Mouse (Mus musculus) CH12.LX (cell line): ENCODE results near the gene H2-Aa. TPM values are rescaled to one million over a fixed set of nuclear protein-coding genes. Genes with fewer than 3 reads are reported as not detected.

Experiments used
- DNase-seq: peaks from one replicate; pipeline ENCODE4 v3.0.0-alpha.2; 2013; ENCODE audit errors: extremely low read depth
- H3K27ac ChIP-seq: 2 replicates; pipeline ENCODE4 v1.5.1; 2012; ENCODE audit warnings: low read depth, mild to moderate bottlenecking, control low read depth, moderate library complexity; ENCODE audit not compliant: insufficient read depth
- H3K27me3 ChIP-seq: replicated peaks from 2 replicates; pipeline ENCODE3; 2012; ENCODE audit warnings: inconsistent platforms
- H3K36me3 ChIP-seq, 2 experiments: replicated peaks in 1 of 2; 2 replicates each; pipeline versions ENCODE3 to v1.6.1; 2012; ENCODE audit warnings: inconsistent platforms in 1 of 2, low read length in 1 of 2, mild to moderate bottlenecking in 1 of 2, mixed read lengths in 1 of 2, moderate library complexity in 1 of 2; ENCODE audit not compliant: control insufficient read depth in 1 of 2, insufficient read depth in 1 of 2
- H3K4me1 ChIP-seq, 2 experiments: 2 replicates each; pipeline ENCODE4 v1.6.1; 2012; ENCODE audit warnings: inconsistent platforms in 1 of 2, moderate library complexity in 1 of 2; ENCODE audit not compliant: insufficient read depth in 2 of 2, control insufficient read depth in 1 of 2
- H3K4me2 ChIP-seq: 2 replicates; pipeline ENCODE4 v1.6.1; 2012; ENCODE audit warnings: low read depth, mild to moderate bottlenecking, control low read depth; ENCODE audit not compliant: poor library complexity, insufficient read depth, severe bottlenecking
- H3K4me3 ChIP-seq, 3 experiments: fragments of 150-350 bp in 1 of 3; sonication (generic) in 1 of 3; replicated peaks in 1 of 3; 2 replicates each; pipeline versions ENCODE3 to v1.5.1; 2011 to 2012; ENCODE audit warnings: low read depth in 2 of 3, low read length in 2 of 3, mild to moderate bottlenecking in 2 of 3, moderate library complexity in 2 of 3, control low read depth in 1 of 3, improper control_type of control experiment in 1 of 3, inconsistent platforms in 1 of 3, mixed read lengths in 1 of 3; ENCODE audit not compliant: poor library complexity in 1 of 3
- H3K79me2 ChIP-seq: replicated peaks from 2 replicates; pipeline ENCODE4 v1.6.1; 2012; ENCODE audit warnings: mild to moderate bottlenecking, moderate library complexity; ENCODE audit not compliant: control insufficient read depth, poor library complexity, insufficient read depth, severe bottlenecking; ENCODE audit errors: extremely low read depth
- H3K9ac ChIP-seq: 2 replicates; pipeline ENCODE4 v1.6.1; 2012; ENCODE audit warnings: low read depth, mild to moderate bottlenecking, control low read depth, moderate library complexity; ENCODE audit not compliant: insufficient read depth
- H3K9me3 ChIP-seq: replicated peaks from 2 replicates; pipeline ENCODE3; 2012; ENCODE audit warnings: low read length, inconsistent platforms, mixed read lengths
- BHLHE40 ChIP-seq: IDR thresholded peaks from 2 replicates; pipeline ENCODE4 v1.6.1; 2011; ENCODE audit warnings: mild to moderate bottlenecking, low read depth, low read length, improper control_type of control experiment
- CHD1 ChIP-seq: IDR thresholded peaks from 2 replicates; pipeline ENCODE4 v1.6.1; 2012; ENCODE audit warnings: low read depth, low read length, improper control_type of control experiment, inconsistent platforms
- CHD2 ChIP-seq: IDR thresholded peaks from 2 replicates; pipeline ENCODE4 v1.6.1; 2011; ENCODE audit warnings: low read length, improper control_type of control experiment
- ELF1 ChIP-seq: IDR thresholded peaks from 2 replicates; pipeline ENCODE4 v1.6.1; 2014; ENCODE audit warnings: low read depth, mild to moderate bottlenecking, inconsistent platforms, low read length, improper control_type of control experiment
- EP300 ChIP-seq: IDR thresholded peaks from 2 replicates; pipeline ENCODE4 v1.6.1; 2011; ENCODE audit warnings: low read length, improper control_type of control experiment
- ETS1 ChIP-seq: conservative IDR thresholded peaks from 2 replicates; pipeline ENCODE4 v1.6.1; 2012; ENCODE audit warnings: low read depth, mild to moderate bottlenecking, inconsistent platforms, low read length, improper control_type of control experiment, moderate library complexity
- GABPA ChIP-seq: IDR thresholded peaks from 2 replicates; pipeline ENCODE4 v1.6.1; 2012; ENCODE audit warnings: low read depth, low read length, improper control_type of control experiment, inconsistent platforms; ENCODE audit not compliant: insufficient replicate concordance
- IRF4 ChIP-seq: IDR thresholded peaks from 2 replicates; pipeline ENCODE4 v1.6.1; 2014; ENCODE audit warnings: low read depth, mild to moderate bottlenecking, inconsistent platforms, low read length, improper control_type of control experiment
- JUN ChIP-seq: IDR thresholded peaks from 2 replicates; pipeline ENCODE4 v1.6.1; 2011; ENCODE audit warnings: low read depth, mild to moderate bottlenecking, low read length, improper control_type of control experiment, moderate library complexity; ENCODE audit not compliant: insufficient read depth
- JUND ChIP-seq: conservative IDR thresholded peaks from 2 replicates; pipeline ENCODE4 v1.6.1; 2011; ENCODE audit warnings: low read depth, low read length, improper control_type of control experiment
- MAX ChIP-seq: IDR thresholded peaks from 2 replicates; pipeline ENCODE4 v1.6.1; 2011; ENCODE audit warnings: low read length, improper control_type of control experiment
- MAZ ChIP-seq: IDR thresholded peaks from 2 replicates; pipeline ENCODE4 v1.6.1; 2012; ENCODE audit warnings: low read depth, mild to moderate bottlenecking, inconsistent platforms, low read length, improper control_type of control experiment, moderate library complexity
- MEF2A ChIP-seq: IDR thresholded peaks from 2 replicates; pipeline ENCODE4 v1.6.1; 2014; ENCODE audit warnings: low read depth, mild to moderate bottlenecking, inconsistent platforms, low read length, improper control_type of control experiment, borderline replicate concordance
- MXI1 ChIP-seq: IDR thresholded peaks from 2 replicates; pipeline ENCODE4 v1.6.1; 2011; ENCODE audit warnings: mild to moderate bottlenecking, low read depth, low read length, improper control_type of control experiment
- MYC ChIP-seq: IDR thresholded peaks from 2 replicates; pipeline ENCODE4 v1.6.1; 2011; ENCODE audit warnings: low read depth, mild to moderate bottlenecking, improper control_type of control experiment, low read length
- NELFE ChIP-seq: IDR thresholded peaks from 2 replicates; pipeline ENCODE4 v1.6.1; 2011; ENCODE audit warnings: low read depth, low read length, improper control_type of control experiment
- NRF1 ChIP-seq: IDR thresholded peaks from 2 replicates; pipeline ENCODE4 v1.6.1; 2014; ENCODE audit warnings: low read depth, mild to moderate bottlenecking, inconsistent platforms, low read length, improper control_type of control experiment, moderate library complexity
- POLR2A ChIP-seq: IDR thresholded peaks from 2 replicates; pipeline ENCODE4 v1.6.1; 2011; ENCODE audit warnings: low read depth, mild to moderate bottlenecking, improper control_type of control experiment, low read length
- POLR2AphosphoS2 ChIP-seq: IDR thresholded peaks from 2 replicates; pipeline ENCODE4 v1.6.1; 2011; ENCODE audit warnings: low read depth, low read length, improper control_type of control experiment
- RAD21 ChIP-seq: IDR thresholded peaks from 2 replicates; pipeline ENCODE4 v1.6.1; 2011; ENCODE audit warnings: low read depth, mild to moderate bottlenecking, low read length, improper control_type of control experiment, moderate library complexity
- RCOR1 ChIP-seq: conservative IDR thresholded peaks from 2 replicates; pipeline ENCODE4 v1.6.1; 2012; ENCODE audit warnings: low read depth, mild to moderate bottlenecking, inconsistent platforms, low read length, improper control_type of control experiment
- TBP ChIP-seq: conservative IDR thresholded peaks from 2 replicates; pipeline ENCODE4 v1.6.1; 2011; ENCODE audit warnings: low read depth, low read length, improper control_type of control experiment
- TCF12 ChIP-seq: IDR thresholded peaks from 2 replicates; pipeline ENCODE4 v1.6.1; 2014; ENCODE audit warnings: low read depth, mild to moderate bottlenecking, inconsistent platforms, low read length, improper control_type of control experiment
- USF1 ChIP-seq: IDR thresholded peaks from 2 replicates; pipeline ENCODE4 v1.6.1; 2014; ENCODE audit warnings: low read depth, mild to moderate bottlenecking, inconsistent platforms, low read length, improper control_type of control experiment
- ZKSCAN1 ChIP-seq: IDR thresholded peaks from 2 replicates; pipeline ENCODE4 v1.6.1; 2012; ENCODE audit warnings: low read depth, inconsistent platforms, low read length, improper control_type of control experiment, borderline replicate concordance
- dilution Hi-C: fragments of 300-500 bp; cut with MboI; formaldehyde crosslinking; loops from 2 replicates; pipeline ENCODE4 v1.14.3; 2020; ENCODE audit warnings: low sequenced_read_pairs; ENCODE audit not compliant: extremely low pct_unique_long_range_greater_than_20kb, extremely low pct_ligation_motif_present
- in situ Hi-C: fragments of 300-500 bp; cut with MboI; formaldehyde crosslinking; loops from 3 replicates; pipeline ENCODE4 v1.14.3; 2019; ENCODE audit warnings: low sequenced_read_pairs, low pct_ligation_motif_present, low pct_unique_long_range_greater_than_20kb, mixed read lengths
- polyA plus RNA-seq: library from polyadenylated mRNA; unstranded; fragments of >175 nt; gene quantifications from 2 replicates; pipeline ENCODE4 v1.2.1, GENCODE M21; 2012; ENCODE audit warnings: low read depth; ENCODE audit not compliant: insufficient read length
- total RNA-seq, 2 experiments: library from RNA; depleted of rRNA; stranded (reverse); fragments of 300-350 nt in 1 of 2; fragments of >200 nt in 1 of 2; gene quantifications; 2 replicates each; pipeline ENCODE4 v1.2.3; 2012 to 2014

The H2-Aa gene
- total and polyA plus RNA-seq, 3 experiments, result 385 to 958 (median 488) TPM

DNA sequence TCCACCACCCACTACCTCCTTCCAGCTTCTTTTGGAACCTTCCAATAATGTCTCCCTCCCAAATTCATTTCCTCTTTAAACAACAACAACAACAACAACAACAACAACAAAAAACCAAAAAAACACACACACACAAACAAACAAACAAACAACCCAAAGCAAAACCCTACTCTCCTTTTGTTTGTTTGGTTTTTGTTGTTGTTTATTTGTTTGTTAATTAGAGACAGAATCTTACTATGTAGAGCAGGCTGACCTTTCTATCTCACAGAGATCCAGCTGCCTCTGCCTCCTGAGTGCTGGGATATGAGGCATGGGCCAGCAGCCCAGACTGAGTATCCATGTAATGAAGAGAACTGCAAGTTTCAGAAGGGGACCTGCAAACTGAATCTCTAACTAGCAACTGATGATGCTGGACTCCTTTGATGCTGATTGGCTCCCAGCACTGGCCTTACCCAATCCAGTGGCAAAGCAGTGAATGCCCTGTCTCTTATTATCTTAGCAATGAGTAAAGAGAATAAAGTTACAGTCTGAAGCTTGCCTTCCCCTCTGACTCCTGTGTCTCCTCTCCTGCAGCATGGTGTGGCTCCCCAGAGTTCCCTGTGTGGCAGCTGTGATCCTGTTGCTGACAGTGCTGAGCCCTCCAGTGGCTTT, 17.9 kb upstream of the H2-Aa start, which contains the start of gene H2-Eb1 (continued):
- no peak for TF ChIP-seq RCOR1

DNA sequence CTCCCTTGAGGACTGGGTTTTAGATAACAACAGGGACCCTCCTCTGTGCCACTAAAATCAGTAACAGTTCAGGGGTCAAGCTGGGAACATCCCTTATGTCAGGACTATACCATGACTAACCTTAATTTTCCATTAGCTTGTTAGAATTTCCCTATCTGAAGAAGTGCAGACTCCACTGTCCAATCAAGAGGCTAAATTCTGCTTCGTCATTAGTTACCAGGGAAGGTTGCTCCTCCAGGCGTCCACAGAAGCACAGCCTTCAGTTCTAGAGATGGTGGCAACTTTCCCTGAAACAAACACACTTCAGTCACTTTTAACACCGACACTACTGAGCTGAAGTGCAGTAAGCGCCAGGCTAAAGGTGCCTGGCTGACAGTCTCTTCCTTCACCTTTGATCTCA, 17.1 kb upstream of the H2-Aa start:
- in situ Hi-C loops, result no loop called here
- Histone ChIP-seq H3K4me1 (peaks cover 12 to 38% of the 10 kb centered on the region in 2 experiments; a peak in 3 of 4 replicates), H3K27ac (peak overlapping the region; percentile 96), H3K4me3 (peak overlapping the region; percentile 49 to 79 (median 58)), H3K9ac (peak overlapping the region; percentile 50; the same call in 1 of the 2 replicates), H3K79me2 (peaks cover 23% of the 10 kb centered on the region), H3K9me3 (peaks cover 7% of the 10 kb centered on the region), H3K36me3 (peaks cover 6 to 22% of the 10 kb centered on the region in 2 experiments), H3K4me2 (peak overlapping the region; percentile 77), H3K27me3 (no peaks in the 10 kb centered on the region)
- DNase-seq, result peak; percentile 98
- dilution Hi-C loops, result no loop called here
- TF ChIP-seq ELF1 (no peak), JUND (no peak), RAD21 (no peak), POLR2AphosphoS2 (no peak), IRF4 (peak; percentile 13; the same call in 1 of the 2 replicates), MAX (no peak), NRF1 (no peak), ZKSCAN1 (no peak), EP300 (no peak; the same call in 1 of the 2 replicates), CHD2 (peak; percentile 99), BHLHE40 (peak; percentile 1; the same call in 1 of the 2 replicates), TCF12 (no peak), NELFE (no peak), MAZ (no peak), MEF2A (peak; percentile 16; the same call in 1 of the 2 replicates), POLR2A (peak; percentile 51), ETS1 (peak; percentile 75), USF1 (no peak), MYC (no peak), MXI1 (no peak), GABPA (no peak), JUN (no peak), TBP (peak; percentile 68; the same call in 1 of the 2 replicates), CHD1 (no peak)
